Mouse (Mus musculus): Measurements from ENCODE around the gene 3110040M04Rik. TPM values are rescaled to one million over a fixed set of nuclear protein-coding genes. Genes with fewer than 3 reads are reported as not detected.
"Not testable (repeated sequence)": the region's sequence is repeated elsewhere in the genome, so short reads cannot be mapped to it uniquely, and the experiment has no call there.

The 3110040M04Rik gene
- polyA plus RNA-seq, 1 experiment from 2014 or later: not detected

GRCm38 (mm10) chr1:151168637-151169036 lies 35.3 kb upstream of the 3110040M04Rik start:
- TF ChIP-seq CTCF (IDR thresholded peaks at IDR 0.05): no peak
- DNase-seq (ENCODE audit: low read depth, low spot score) (peak; percentile 80), ATAC-seq (peak; percentile 45)
- POLR2A ChIA-PET: interaction anchor here (0.5 to 2.9 kb wide), 3 partner anchors 32 to 176 kb away, joined by 3 to 18 read pairs (median 4); partner anchors contain the start of gene Ivns1abp
- H3K27me3 ChIP-seq: no peaks in the 10 kb centered on the region
- in situ Hi-C loops (cut with MboI; ENCODE audit: low pct_unique_long_range_greater_than_20kb): loop anchor here (10.0 kb wide), 1 partner anchor 46 kb away; the partner anchor contains the start of gene Gm47996
- CTCF ChIA-PET: interaction anchor here (1.0 to 2.3 kb wide), 6 partner anchors 8 to 184 kb away, joined by 3 to 10 read pairs (median 4); no protein-coding TSS in a partner anchor

- no peak for TF ChIP-seq CTCF (IDR thresholded peaks at IDR 0.05)
- in situ Hi-C loops (cut with MboI; ENCODE audit: low pct_unique_long_range_greater_than_20kb): no loop called here
- CTCF ChIA-PET: interaction anchor here (0.9 to 1.5 kb wide), 3 partner anchors 14 to 172 kb away, joined by 3 to 5 read pairs (median 4); partner anchors contain the start of gene Ivns1abp
- no peaks in the 10 kb centered on the region for H3K27me3 ChIP-seq
- ATAC-seq: peak; percentile 85
- POLR2A ChIA-PET: interaction anchor here (0.8 to 1.2 kb wide), 2 partner anchors 56 to 93 kb away, joined by 3 read pairs; no protein-coding TSS in a partner anchor
- DNase-seq (ENCODE audit: low read depth, low spot score): peak; percentile 93
These were observed 32.1 kb upstream of the 3110040M04Rik start for GRCm38 (mm10) chr1:151171572-151172461.

GRCm38 (mm10) chr1:151177030-151177936 lies 26.6 kb upstream of the 3110040M04Rik start:
- DNase-seq (ENCODE audit: low read depth, low spot score) (no peak), ATAC-seq (no peak)
- in situ Hi-C loops (cut with MboI; ENCODE audit: low pct_unique_long_range_greater_than_20kb): no loop called here
- no peak for TF ChIP-seq CTCF (IDR thresholded peaks at IDR 0.05)
- ChIA-PET CTCF (interaction anchor here (0.9 to 1.4 kb wide), 4 partner anchors 9 to 98 kb away, joined by 3 to 4 read pairs (median 3); no protein-coding TSS in a partner anchor), POLR2A (interaction anchor here (1.4 kb wide), 1 partner anchor 36 kb away, joined by 4 read pairs; no protein-coding TSS in a partner anchor)
- no peaks in the 10 kb centered on the region for H3K27me3 ChIP-seq

GRCm38 (mm10) chr1:151177937-151178271 lies 26.0 kb upstream of the 3110040M04Rik start:
- DNase-seq (ENCODE audit: low read depth, low spot score): no peak
- no peak for ATAC-seq
- ChIA-PET CTCF (interaction anchor here (0.8 to 1.3 kb wide), 3 partner anchors 9 to 99 kb away, joined by 3 read pairs; no protein-coding TSS in a partner anchor), POLR2A (interaction anchor here (1.4 kb wide), 1 partner anchor 35 kb away, joined by 4 read pairs; no protein-coding TSS in a partner anchor)
- H3K27me3 ChIP-seq: no peaks in the 10 kb centered on the region
- no peak for TF ChIP-seq CTCF (IDR thresholded peaks at IDR 0.05)
- in situ Hi-C loops (cut with MboI; ENCODE audit: low pct_unique_long_range_greater_than_20kb): no loop called here

- no peak for TF ChIP-seq CTCF (IDR thresholded peaks at IDR 0.05)
- in situ Hi-C loops (cut with MboI; ENCODE audit: low pct_unique_long_range_greater_than_20kb): no loop called here
- no peak for ATAC-seq
- H3K27me3 ChIP-seq: no peaks in the 10 kb centered on the region
- no peak for DNase-seq (ENCODE audit: low read depth, low spot score)
- CTCF ChIA-PET: interaction anchor here (0.8 to 1.0 kb wide), 2 partner anchors 10 to 99 kb away, joined by 3 read pairs; no protein-coding TSS in a partner anchor
- POLR2A ChIA-PET: no interaction called here
These were observed 25.3 kb upstream of the 3110040M04Rik start for GRCm38 (mm10) chr1:151178505-151179083.

GRCm38 (mm10) chr1:151180167-151180566 lies 23.8 kb upstream of the 3110040M04Rik start:
- ATAC-seq: no peak
- in situ Hi-C loops (cut with MboI; ENCODE audit: low pct_unique_long_range_greater_than_20kb): no loop called here
- DNase-seq (ENCODE audit: low read depth, low spot score): no peak
- ChIA-PET CTCF (interaction anchor here (0.7 kb wide), 1 partner anchor 33 kb away, joined by 3 read pairs; no protein-coding TSS in a partner anchor), POLR2A (no interaction called here)
- no peak for TF ChIP-seq CTCF (IDR thresholded peaks at IDR 0.05)
- no peaks in the 10 kb centered on the region for H3K27me3 ChIP-seq

- H3K27me3 ChIP-seq; CTCF ChIA-PET; ATAC-seq; DNase-seq (ENCODE audit: low read depth, low spot score); in situ Hi-C loops (cut with MboI; ENCODE audit: low pct_unique_long_range_greater_than_20kb); POLR2A ChIA-PET: not testable (repeated sequence)
These were observed 21.7 kb upstream of the 3110040M04Rik start, which contains the start of gene Gm47985 for GRCm38 (mm10) chr1:151182266-151182665. TSS of gene Gm47985 (plus strand) at chr1:151182537.

GRCm38 (mm10) chr1:151186186-151186585 lies 17.7 kb upstream of the 3110040M04Rik start:
- ATAC-seq; in situ Hi-C loops (cut with MboI; ENCODE audit: low pct_unique_long_range_greater_than_20kb); H3K27me3 ChIP-seq; POLR2A ChIA-PET; DNase-seq (ENCODE audit: low read depth, low spot score); CTCF ChIA-PET: not testable (repeated sequence)

GRCm38 (mm10) chr1:151186879-151187424 lies 17.0 kb upstream of the 3110040M04Rik start:
- POLR2A ChIA-PET; in situ Hi-C loops (cut with MboI; ENCODE audit: low pct_unique_long_range_greater_than_20kb); CTCF ChIA-PET; DNase-seq (ENCODE audit: low read depth, low spot score); ATAC-seq; H3K27me3 ChIP-seq: not testable (repeated sequence)

All from Patski (cell line).